In genomic region chr7:28418096-28418670, GRCm38 (mm10) we compare ENCODE assay signal across 7 mouse cellular contexts. TPM values are rescaled to one million over a fixed set of nuclear protein-coding genes. Genes with fewer than 3 reads are reported as not detected.
DNase-seq lines count a peak whose midpoint lies in the region; ATAC-seq and TF ChIP-seq lines count a peak whose summit lies in the region.

No protein-coding gene starts in this region.

- TF ChIP-seq CTCF in kidney, postnatal 0 days (IDR thresholded peaks at IDR 0.05; ENCODE audit: low read depth) = no peak

- H3K9ac ChIP-seq in kidney, postnatal 0 days (ENCODE audit: low read depth, low read length) = no peak overlapping the region

- H3K4me1 ChIP-seq in kidney, postnatal 0 days (replicated peaks; ENCODE audit: insufficient read depth, low read length) = no peaks in the 10 kb centered on the region
- H3K4me1 ChIP-seq in hindbrain, embryonic 10.5 days (replicated peaks) = no peaks in the 10 kb centered on the region

- H3K27me3 ChIP-seq in kidney, postnatal 0 days (ENCODE audit: insufficient read depth, low read length) = no peaks in the 10 kb centered on the region
- no peaks in the 10 kb centered on the region for H3K27me3 ChIP-seq in hindbrain, embryonic 10.5 days (ENCODE audit: insufficient read depth, poor library complexity, severe bottlenecking)

- H3K4me2 ChIP-seq in kidney, postnatal 0 days (ENCODE audit: low read length) = no peak overlapping the region

- 65% methylated on average over 8 of the region's 8 CpGs for WGBS in kidney, postnatal 0 days
- WGBS in hindbrain, embryonic 10.5 days = 89% methylated on average over 8 of the region's 8 CpGs

- ATAC-seq in kidney, postnatal 0 days (replicated peaks; ENCODE audit: low FRiP score, low read depth) = no peak

- DNase-seq in right cerebral cortex, postnatal 10 days (ENCODE audit: low spot score in 2 of 2) = peak; percentile 66
- no peak for DNase-seq in right cerebral cortex, postnatal 25 days
- peak; percentile 80 for DNase-seq in gastrocnemius, adult 18-20 months (ENCODE audit: low spot score)
- peak; percentile 62 for DNase-seq in kidney, postnatal 0 days (ENCODE audit: low spot score)
- peak; percentile 57 for DNase-seq in testis, postnatal 10 days (ENCODE audit: low spot score)
- DNase-seq in spleen, adult 12 weeks (ENCODE audit: low spot score) = no peak
- no peak for DNase-seq in hindbrain, embryonic 10.5 days (ENCODE audit: low spot score)

- H3K4me3 ChIP-seq in kidney, postnatal 0 days (replicated peaks; ENCODE audit: low read depth, low read length) = no peak overlapping the region
- no peak overlapping the region for H3K4me3 ChIP-seq in hindbrain, embryonic 10.5 days

- peaks cover 45% of the 10 kb centered on the region for H3K36me3 ChIP-seq in kidney, postnatal 0 days (ENCODE audit: insufficient read depth, low read length)
- peaks cover 100% of the 10 kb centered on the region for H3K36me3 ChIP-seq in hindbrain, embryonic 10.5 days

- H3K27ac ChIP-seq in kidney, postnatal 0 days = no peak overlapping the region
- H3K27ac ChIP-seq in hindbrain, embryonic 10.5 days = no peak overlapping the region

- H3K9me3 ChIP-seq in kidney, postnatal 0 days (replicated peaks; ENCODE audit: low read length) = no peaks in the 10 kb centered on the region
- H3K9me3 ChIP-seq in hindbrain, embryonic 10.5 days = no peaks in the 10 kb centered on the region

RNA-seq across cellular contexts. Expression of gene Gmfg, which starts 19.1 kb away (rescaled TPM):
- total RNA-seq in gastrocnemius, adult 18-20 months (2021) = 1 to 10 TPM in 1 of 2 experiments, under 1 TPM in 1; 0.82 to 1.8 TPM
- 19.5 and 23.8 TPM in 2 replicates for polyA plus RNA-seq in kidney, postnatal 0 days (2015; fragmentation: Nextera tagmentation; extraction: Ambion mirVana)
- 6.7 and 7.1 TPM in 2 replicates for polyA plus RNA-seq in hindbrain, embryonic 10.5 days (2016; fragmentation: Nextera tagmentation; extraction: Ambion mirVana)

RNA-seq across cellular contexts. Expression of gene Paf1, which starts 25.4 kb away (rescaled TPM):
- 10 to 100 TPM; 29.5 to 31.2 TPM for total RNA-seq in gastrocnemius, adult 18-20 months (2021)
- 60.2 and 70.3 TPM in 2 replicates for polyA plus RNA-seq in kidney, postnatal 0 days (2015; fragmentation: Nextera tagmentation; extraction: Ambion mirVana)
- 83.2 and 85.4 TPM in 2 replicates for polyA plus RNA-seq in hindbrain, embryonic 10.5 days (2016; fragmentation: Nextera tagmentation; extraction: Ambion mirVana)

RNA-seq across cellular contexts. Expression of gene Med29, which starts 25.7 kb away (rescaled TPM):
- 10 to 100 TPM; 22.7 to 24.1 TPM for total RNA-seq in gastrocnemius, adult 18-20 months (2021)
- polyA plus RNA-seq in kidney, postnatal 0 days (2015; fragmentation: Nextera tagmentation; extraction: Ambion mirVana) = 44.6 and 47.8 TPM in 2 replicates
- polyA plus RNA-seq in hindbrain, embryonic 10.5 days (2016; fragmentation: Nextera tagmentation; extraction: Ambion mirVana) = 62.9 and 65.0 TPM in 2 replicates

RNA-seq across cellular contexts. Expression of gene Lrfn1, which starts 33.6 kb away (rescaled TPM):
- total RNA-seq in gastrocnemius, adult 18-20 months (2021) = under 1 TPM; 0.16 to 0.26 TPM
- polyA plus RNA-seq in kidney, postnatal 0 days (2015; fragmentation: Nextera tagmentation; extraction: Ambion mirVana) = 2.1 and 2.8 TPM in 2 replicates
- polyA plus RNA-seq in hindbrain, embryonic 10.5 days (2016; fragmentation: Nextera tagmentation; extraction: Ambion mirVana) = 4.4 and 5.2 TPM in 2 replicates

RNA-seq across cellular contexts. Expression of gene Zfp36, which starts 38.1 kb away (rescaled TPM):
- 10 to 100 TPM; 10.1 to 37.0 TPM for total RNA-seq in gastrocnemius, adult 18-20 months (2021)
- 18.6 and 19.6 TPM in 2 replicates for polyA plus RNA-seq in kidney, postnatal 0 days (2015; fragmentation: Nextera tagmentation; extraction: Ambion mirVana)
- 5.3 and 5.8 TPM in 2 replicates for polyA plus RNA-seq in hindbrain, embryonic 10.5 days (2016; fragmentation: Nextera tagmentation; extraction: Ambion mirVana)

Comparison
In these comparisons a context has a peak if more than half of its experiments do, and no peak if none do; other contexts are left out.
1. DNase-seq: peak in right cerebral cortex, postnatal 10 days (2 of 2), gastrocnemius, adult 18-20 months (single experiment), kidney, postnatal 0 days (single experiment) and testis, postnatal 10 days (single experiment); none in right cerebral cortex, postnatal 25 days (single experiment), spleen, adult 12 weeks (single experiment) and hindbrain, embryonic 10.5 days (single experiment).